Mouse (Mus musculus) layer of hippocampus, postnatal 14 days (tissue): ENCODE measurements at regions not wholly inside any gene's neighbourhood (a gene's known extent, or its start where the extent isn't known, plus 50 kb on each side); places are given as distances from the start of the nearest gene placed in this dataset.

Source experiments
- DNase-seq, 2 experiments: peaks; one replicate each; pipeline ENCODE4 v3.0.0; 2021 to 2022; ENCODE audit warnings: low spot score in 2 of 2, mixed read lengths in 1 of 2

DNA sequence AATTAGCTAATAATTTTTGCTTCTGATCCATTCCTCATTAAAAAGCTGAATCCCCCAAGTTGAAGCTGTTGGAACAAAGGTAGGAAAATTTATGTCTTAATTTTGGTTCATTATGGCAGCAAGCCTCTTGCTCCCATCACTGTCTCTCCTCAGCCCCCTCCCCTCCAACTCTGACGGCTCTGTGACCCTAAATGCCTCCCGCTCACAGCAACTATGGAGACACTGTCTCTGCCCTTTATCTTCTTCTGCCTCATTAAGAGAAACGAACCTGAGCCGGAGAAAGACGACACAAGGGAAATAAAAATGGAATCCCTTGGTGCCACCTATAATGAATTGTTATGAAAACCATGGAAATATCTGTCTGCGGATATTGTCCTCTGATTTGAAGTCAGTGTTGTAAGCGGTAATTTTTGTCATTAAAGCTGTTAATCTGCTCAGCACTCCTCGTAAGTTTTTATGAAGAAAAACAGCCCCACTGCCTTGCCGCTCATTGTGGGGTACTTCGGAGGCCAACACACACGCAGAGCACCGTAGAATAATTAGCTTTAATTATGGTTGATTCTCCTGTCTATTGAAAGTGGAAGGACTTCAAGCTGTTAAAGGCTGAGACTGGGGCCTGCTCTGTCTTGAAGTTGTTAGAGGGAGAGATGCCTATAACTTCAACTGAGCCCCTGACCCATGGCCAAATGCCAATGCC is 208.1 kb upstream of the Clint1 start:
- DNase-seq, result no peak

- DNase-seq, result no peak
Measured at GRCm38 (mm10) chr11:45645815-45646214, 206.0 kb upstream of the Clint1 start.

DNA sequence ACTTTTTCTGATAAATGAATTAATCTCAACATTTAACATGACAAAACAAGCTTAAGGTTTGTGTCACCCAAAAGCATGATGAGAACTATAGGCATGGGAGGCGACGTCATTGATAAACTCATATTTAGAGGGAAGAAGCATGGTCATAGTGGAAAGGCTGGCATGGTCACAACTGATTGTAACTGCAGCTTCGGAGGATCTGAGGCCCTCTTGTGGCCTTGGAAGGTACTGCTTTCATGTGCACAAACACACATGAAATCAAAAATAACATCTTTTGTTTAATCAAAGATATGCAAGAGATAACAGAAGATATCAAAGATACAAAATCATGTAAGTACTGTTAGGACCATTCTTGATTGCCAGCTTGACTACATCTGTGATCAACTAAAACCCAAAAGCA is 204.0 kb upstream of the Clint1 start:
- DNase-seq, result no peak

- DNase-seq, result no peak
Measured at GRCm38 (mm10) chr11:45656260-45656659, 195.6 kb upstream of the Clint1 start.

DNA sequence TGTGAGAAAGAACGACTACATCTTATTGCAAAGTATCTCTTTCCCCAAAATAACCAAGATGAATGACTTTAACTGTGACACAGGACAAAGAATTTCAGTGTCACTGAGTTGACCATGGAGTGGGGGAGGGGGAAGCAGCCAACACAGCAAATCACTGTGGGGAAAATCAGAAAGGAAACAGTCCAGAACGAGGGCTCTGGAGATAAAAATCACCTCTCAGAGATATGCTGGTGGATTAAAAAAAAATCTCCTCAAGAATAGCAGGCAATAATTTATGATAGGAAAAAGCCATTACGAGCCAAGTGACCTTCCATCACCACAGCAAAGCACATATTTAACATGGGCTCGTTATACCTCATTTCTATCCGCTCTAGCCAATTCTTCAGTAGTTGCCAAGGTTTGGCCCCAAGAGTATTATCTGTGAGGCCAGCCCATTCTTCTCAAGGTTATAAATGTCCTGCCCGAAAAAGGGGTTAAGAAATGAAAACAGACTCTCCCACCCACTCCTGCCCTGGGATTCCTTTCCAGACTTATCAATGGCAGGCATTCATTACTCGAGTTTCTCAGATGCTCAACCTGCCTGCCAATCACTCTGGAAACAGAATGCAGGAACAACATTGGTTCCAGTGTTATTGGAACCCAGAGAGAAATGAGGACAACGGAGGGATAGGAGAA is 181.6 kb upstream of the Clint1 start:
- no peak for DNase-seq

- DNase-seq, result peak; percentile 72 to 76
Measured at GRCm38 (mm10) chr11:45678666-45679292, 173.1 kb upstream of the Clint1 start.

DNA sequence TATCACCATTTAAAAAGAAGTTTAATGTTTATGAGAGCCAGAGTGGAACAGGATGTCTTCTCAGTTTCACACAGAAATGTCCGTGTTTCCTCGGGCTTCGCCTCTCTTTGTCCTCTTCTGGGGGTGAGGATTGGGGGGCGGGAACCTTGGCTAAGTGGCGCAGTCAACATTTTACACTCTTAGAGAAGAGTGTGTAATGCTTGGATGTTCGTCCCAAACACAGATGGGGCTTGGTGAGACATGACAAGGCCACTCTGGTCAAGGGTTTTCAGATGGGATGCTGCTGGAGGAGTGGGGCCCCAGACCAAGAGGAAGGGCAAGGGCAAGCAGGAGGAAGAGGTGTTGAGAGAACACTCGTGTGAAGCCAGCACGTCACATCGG is 172.6 kb upstream of the Clint1 start:
- DNase-seq, result no peak

- no peak for DNase-seq
Measured at GRCm38 (mm10) chr11:45685571-45685970, 166.3 kb upstream of the Clint1 start.

GRCm38 (mm10) chr11:45693206-45693605 is 158.6 kb upstream of the Clint1 start:
- DNase-seq, result no peak

- DNase-seq, result no peak
Measured at GRCm38 (mm10) chr11:45701506-45701905, 150.3 kb upstream of the Clint1 start.

DNA sequence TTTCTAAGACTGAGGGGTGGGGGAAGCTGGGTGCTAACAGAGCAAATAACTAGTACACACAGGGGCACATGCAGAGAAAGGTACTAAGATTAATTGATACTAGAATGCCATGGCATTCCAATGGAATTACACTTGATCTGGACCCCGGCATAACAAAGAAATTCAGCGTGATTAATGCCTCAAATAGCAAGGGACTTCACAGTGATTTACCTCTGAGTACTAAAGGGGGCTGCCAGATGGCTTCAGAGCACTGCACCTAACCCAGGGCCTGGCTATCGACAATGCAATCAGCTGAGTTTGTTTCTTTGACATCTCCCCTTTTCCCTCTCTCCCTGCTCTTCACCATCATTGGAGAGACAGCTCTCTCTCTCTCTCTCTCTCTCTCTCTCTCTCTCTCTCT is 148.9 kb upstream of the Clint1 start:
- no peak for DNase-seq

GRCm38 (mm10) chr11:45704411-45704810 is 147.4 kb upstream of the Clint1 start:
- no peak for DNase-seq

DNA sequence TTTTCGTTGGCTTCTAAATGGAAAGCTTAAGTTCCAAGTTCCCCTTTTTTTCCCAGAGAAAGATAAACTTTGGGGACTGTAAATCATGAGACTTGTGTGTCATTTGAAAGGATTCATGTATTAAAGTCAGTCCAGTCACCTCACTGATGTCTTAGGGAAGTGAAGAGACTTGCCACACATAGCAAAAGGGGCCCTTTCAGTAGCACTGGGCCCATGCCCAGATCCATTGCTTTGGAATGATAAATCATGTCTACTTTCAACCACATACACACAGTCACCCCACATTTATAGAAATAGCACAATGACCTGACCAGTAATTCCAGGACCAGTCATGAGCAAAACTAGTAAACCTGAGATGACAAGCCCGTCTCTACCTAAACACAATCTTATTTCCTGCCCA is 133.2 kb upstream of the Clint1 start:
- DNase-seq, result no peak

- DNase-seq, result no peak
Measured at GRCm38 (mm10) chr11:45719821-45720220, 132.0 kb upstream of the Clint1 start.

- peak in 1 of 2 experiments; percentile 8 for DNase-seq
Measured at GRCm38 (mm10) chr11:45736561-45736960, 115.3 kb upstream of the Clint1 start.

GRCm38 (mm10) chr11:45738331-45738730 is 113.5 kb upstream of the Clint1 start:
- no peak for DNase-seq

DNA sequence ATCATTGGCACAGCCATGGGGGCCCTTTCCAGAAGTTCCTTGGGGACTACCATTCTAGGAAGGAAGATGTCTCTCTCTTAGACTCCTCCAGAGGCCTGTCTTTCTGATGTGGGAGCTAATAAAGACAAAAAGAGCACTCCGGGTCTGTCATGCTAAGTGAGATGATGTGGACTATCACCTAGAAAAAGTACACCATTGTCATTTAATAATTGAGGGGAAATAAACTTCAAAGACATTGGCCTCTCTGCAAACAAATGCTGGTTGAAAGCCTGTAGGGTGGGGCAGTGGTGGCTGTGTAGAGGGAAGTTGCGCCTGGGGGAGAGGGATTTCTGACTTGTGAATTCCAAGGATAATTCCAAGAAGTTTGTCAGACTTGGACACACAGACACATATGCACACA is 105.9 kb upstream of the Clint1 start:
- DNase-seq, result no peak

- DNase-seq, result no peak
Measured at GRCm38 (mm10) chr11:45750249-45750648, 101.6 kb upstream of the Clint1 start.

GRCm38 (mm10) chr11:45752237-45752636 is 99.6 kb upstream of the Clint1 start:
- peak in 1 of 2 experiments; percentile 48 for DNase-seq

- no peak for DNase-seq
Measured at GRCm38 (mm10) chr11:45752791-45753190, 99.1 kb upstream of the Clint1 start.

DNA sequence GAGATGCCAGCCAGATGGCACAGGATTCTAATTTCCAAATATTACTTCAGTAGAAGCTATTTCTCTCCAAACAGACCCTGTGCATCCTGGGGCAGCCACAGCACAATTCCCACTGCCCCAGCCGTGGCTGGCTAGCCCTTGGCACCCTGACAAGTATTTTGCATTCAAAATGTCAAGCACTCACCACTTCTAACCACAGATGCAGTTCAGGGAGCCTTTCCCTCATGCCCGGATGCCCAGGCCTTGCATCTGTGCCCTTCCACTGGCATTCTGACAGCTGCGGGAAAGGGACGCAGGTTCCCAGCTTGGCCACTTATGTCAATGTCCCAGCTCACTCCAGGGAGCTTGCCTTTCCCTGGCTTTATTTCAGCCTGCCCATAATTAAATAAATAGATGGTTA is 84.8 kb upstream of the Clint1 start:
- DNase-seq, result peak in 1 of 2 experiments; percentile 15

GRCm38 (mm10) chr11:45782435-45782834 is 69.4 kb upstream of the Clint1 start:
- DNase-seq, result no peak

- no peak for DNase-seq
Measured at GRCm38 (mm10) chr11:45785806-45786205, 66.0 kb upstream of the Clint1 start.
